Mouse (Mus musculus) midbrain, embryonic 11.5 days (tissue): ENCODE results near the gene Pdlim3. TPM values are rescaled to one million over a fixed set of nuclear protein-coding genes. Genes with fewer than 3 reads are reported as not detected.

ENCODE experiments used
- ATAC-seq: fragments of 200-750 bp; cut with Nextera tagmentation; 2 replicates; pipeline ENCODE4 v1.8.0; 2017; ENCODE audit warnings: moderate TSS enrichment, moderate library complexity; ENCODE audit not compliant: low FRiP score
- DNase-seq: peaks from one replicate; pipeline ENCODE4 v3.0.0; 2015; ENCODE audit warnings: low spot score; ENCODE audit errors: missing footprints
- H3K27ac ChIP-seq: fragments of 300-500 bp; sonication (generic); 2 replicates; pipeline ENCODE4 v1.5.1; 2014; ENCODE audit warnings: low read depth, low read length
- H3K27me3 ChIP-seq: fragments of 300-500 bp; sonication (generic); 2 replicates; pipeline ENCODE4 v1.6.1; 2014; ENCODE audit warnings: mild to moderate bottlenecking, low read length, moderate library complexity, mixed read lengths; ENCODE audit not compliant: control insufficient read depth, insufficient read depth
- H3K36me3 ChIP-seq: fragments of 300-500 bp; sonication (generic); 2 replicates; pipeline ENCODE4 v1.6.1; 2014; ENCODE audit warnings: mild to moderate bottlenecking, low read length, moderate library complexity, mixed read lengths; ENCODE audit not compliant: control insufficient read depth, insufficient read depth
- H3K4me1 ChIP-seq: fragments of 300-500 bp; sonication (generic); 2 replicates; pipeline ENCODE4 v1.6.1; 2014; ENCODE audit warnings: low read length; ENCODE audit not compliant: control insufficient read depth, insufficient read depth
- H3K4me2 ChIP-seq: fragments of 300-500 bp; sonication (generic); 2 replicates; pipeline ENCODE4 v1.6.1; 2014; ENCODE audit warnings: mild to moderate bottlenecking, moderate library complexity
- H3K4me3 ChIP-seq: fragments of 300-500 bp; sonication (generic); 2 replicates; pipeline ENCODE4 v1.5.1; 2014; ENCODE audit warnings: low read depth, low read length
- H3K9ac ChIP-seq: fragments of 300-500 bp; sonication (generic); 2 replicates; pipeline ENCODE4 v1.6.1; 2014; ENCODE audit warnings: low read length
- H3K9me3 ChIP-seq: fragments of 300-500 bp; sonication (generic); 2 replicates; pipeline ENCODE4 v1.6.1; 2016; ENCODE audit warnings: low read length; ENCODE audit not compliant: control insufficient read depth
- WGBS: fragments of 180-500 bp; shearing (Covaris S2); extraction: QIAGEN DNeasy Blood & Tissue Kit; methylation state at CpG from one replicate; pipeline ENCODE4 v1.1.7; 2014; 5-methylcytosine and 5-hydroxymethylcytosine counted together
- polyA plus RNA-seq: library from polyadenylated mRNA; unstranded; fragments of >200 nt; fragmentation: Nextera tagmentation; extraction: Ambion mirVana; gene quantifications from 2 replicates; pipeline ENCODE4 v1.2.1, GENCODE M21; 2014

Gene Pdlim3
- polyA plus RNA-seq, 1 experiment from 2014 or later, result 34.4 TPM

- ATAC-seq, result no peak
- H3K9me3 ChIP-seq, result no peaks in the 10 kb centered on the region
- H3K36me3 ChIP-seq, result no peaks in the 10 kb centered on the region
- no peak overlapping the region for H3K27ac ChIP-seq
- 84% methylated on average over 7 of the region's 7 CpGs for WGBS
- H3K4me3 ChIP-seq, result no peak overlapping the region
- H3K27me3 ChIP-seq, result no peaks in the 10 kb centered on the region
- DNase-seq, result peak; percentile 71
- no peak overlapping the region for H3K4me2 ChIP-seq
- no peak overlapping the region for H3K9ac ChIP-seq
- peaks cover 23% of the 10 kb centered on the region for H3K4me1 ChIP-seq
Observed at GRCm38 (mm10) chr8:45872077-45872476, 13.2 kb upstream of the Pdlim3 start.

DNA sequence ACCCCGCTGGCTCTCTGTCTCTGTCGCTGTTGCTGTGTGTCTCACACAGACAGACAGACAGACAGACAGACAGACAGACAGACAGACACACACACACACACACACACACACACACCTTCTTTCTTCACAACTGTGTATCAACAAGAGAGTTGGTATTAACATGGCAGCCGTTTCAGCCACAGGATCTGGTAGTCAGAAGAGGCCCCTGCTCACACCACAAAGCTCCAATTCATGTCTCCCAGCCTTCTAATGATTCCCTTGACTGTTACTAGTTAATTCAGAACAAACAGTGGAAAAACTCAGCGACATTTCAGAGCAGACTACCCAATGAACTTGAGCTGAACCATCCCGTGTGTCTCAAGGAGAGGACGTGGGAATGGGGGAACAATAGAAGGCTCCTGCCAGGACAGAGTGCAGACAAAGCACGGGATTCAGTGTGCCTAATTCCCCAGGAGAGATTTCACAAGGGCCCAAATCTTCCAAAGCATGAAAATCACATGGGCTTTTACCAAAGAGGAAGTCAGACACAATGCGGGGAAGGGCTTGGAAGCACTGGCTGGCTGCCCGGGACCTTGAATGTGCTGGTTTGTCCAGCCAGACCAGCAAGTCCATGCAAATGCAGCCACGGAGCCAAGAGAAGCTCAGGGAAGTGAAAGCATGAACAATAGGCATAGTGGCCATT, 10.2 kb upstream of the Pdlim3 start:
- Histone ChIP-seq H3K9ac (peak overlapping the region; percentile 14), H3K27me3 (no peaks in the 10 kb centered on the region), H3K36me3 (no peaks in the 10 kb centered on the region), H3K4me3 (no peak overlapping the region), H3K4me1 (peaks cover 23% of the 10 kb centered on the region), H3K9me3 (no peaks in the 10 kb centered on the region), H3K4me2 (peak overlapping the region; percentile 10; the same call in 1 of the 2 replicates), H3K27ac (peak overlapping the region; percentile 87)
- 16% methylated on average over 10 of the region's 10 CpGs for WGBS
- peak; percentile 96 for DNase-seq
- peak; percentile 90 for ATAC-seq

DNA sequence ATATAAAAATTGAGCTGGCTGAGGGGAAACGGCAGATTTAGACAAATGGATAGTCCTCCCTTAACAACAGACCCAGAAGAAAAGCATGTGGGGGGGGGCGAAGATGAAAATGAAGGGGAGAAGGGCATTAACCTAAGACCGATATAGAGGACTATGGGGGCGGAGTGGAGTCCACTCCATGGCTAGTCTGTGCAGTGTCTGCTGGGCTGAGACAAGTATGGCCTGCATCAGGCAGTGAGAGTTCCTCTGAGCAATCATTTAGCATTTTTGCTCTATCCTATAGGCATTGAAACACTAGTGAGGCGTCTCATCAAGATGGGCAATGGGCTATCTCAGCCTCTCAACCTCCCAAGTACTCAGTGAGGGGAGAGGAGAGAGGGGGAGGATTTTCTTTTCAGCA, 8.9 kb upstream of the Pdlim3 start:
- Histone ChIP-seq H3K36me3 (no peaks in the 10 kb centered on the region), H3K4me2 (no peak overlapping the region), H3K27ac (peak overlapping the region; percentile 87; the same call in 1 of the 2 replicates), H3K4me1 (peaks cover 23% of the 10 kb centered on the region), H3K9me3 (no peaks in the 10 kb centered on the region), H3K27me3 (no peaks in the 10 kb centered on the region), H3K9ac (no peak overlapping the region), H3K4me3 (no peak overlapping the region)
- WGBS, result 56% methylated on average over 5 of the region's 5 CpGs
- ATAC-seq, result peak; percentile 60
- DNase-seq, result peak; percentile 89

- WGBS, result 94% methylated on average over 7 of the region's 7 CpGs
- no peak overlapping the region for H3K4me2 ChIP-seq
- H3K27ac ChIP-seq, result no peak overlapping the region
- peaks cover 23% of the 10 kb centered on the region for H3K4me1 ChIP-seq
- DNase-seq (no peak), ATAC-seq (no peak)
- H3K27me3 ChIP-seq, result no peaks in the 10 kb centered on the region
- no peaks in the 10 kb centered on the region for H3K36me3 ChIP-seq
- H3K9me3 ChIP-seq, result no peaks in the 10 kb centered on the region
- H3K4me3 ChIP-seq, result no peak overlapping the region
- no peak overlapping the region for H3K9ac ChIP-seq
Observed at GRCm38 (mm10) chr8:45877680-45878079, 7.6 kb upstream of the Pdlim3 start.

DNA sequence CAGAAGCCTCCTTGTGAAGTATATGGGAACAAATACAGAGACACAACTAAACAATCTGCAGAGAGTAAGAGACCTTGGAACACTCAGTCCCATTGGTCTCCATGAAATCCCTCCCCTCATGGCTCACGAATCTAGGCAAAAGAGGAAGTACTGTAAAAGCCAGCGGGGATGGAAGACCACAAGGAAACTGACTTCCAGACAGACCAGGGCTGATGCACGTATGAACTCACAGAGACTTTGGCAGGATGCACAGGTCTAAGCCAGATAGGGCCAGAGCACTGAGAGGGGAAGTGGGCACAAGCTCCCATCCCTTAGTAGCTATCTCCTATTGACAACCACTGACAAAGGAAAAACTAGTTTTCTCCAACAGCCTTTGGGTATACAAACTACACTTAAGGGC, 4.8 kb upstream of the Pdlim3 start:
- H3K4me3 ChIP-seq, result no peak overlapping the region
- no peak overlapping the region for H3K27ac ChIP-seq
- peaks cover 3% of the 10 kb centered on the region for H3K27me3 ChIP-seq
- no peaks in the 10 kb centered on the region for H3K36me3 ChIP-seq
- no peak overlapping the region for H3K4me2 ChIP-seq
- H3K4me1 ChIP-seq, result peaks cover 21% of the 10 kb centered on the region
- ATAC-seq (no peak), DNase-seq (no peak)
- no peak overlapping the region for H3K9ac ChIP-seq
- WGBS, result 87% methylated on average over 3 of the region's 3 CpGs
- no peaks in the 10 kb centered on the region for H3K9me3 ChIP-seq

GRCm38 (mm10) chr8:45881726-45882125, 3.5 kb upstream of the Pdlim3 start:
- Histone ChIP-seq H3K27ac (no peak overlapping the region), H3K4me2 (no peak overlapping the region), H3K4me3 (no peak overlapping the region), H3K36me3 (no peaks in the 10 kb centered on the region), H3K4me1 (peaks cover 10% of the 10 kb centered on the region; the same call in 1 of the 2 replicates), H3K9ac (no peak overlapping the region), H3K27me3 (peaks cover 3% of the 10 kb centered on the region), H3K9me3 (no peaks in the 10 kb centered on the region)
- 97% methylated on average over 8 of the region's 8 CpGs for WGBS
- ATAC-seq, result no peak
- peak; percentile 69 for DNase-seq

DNA sequence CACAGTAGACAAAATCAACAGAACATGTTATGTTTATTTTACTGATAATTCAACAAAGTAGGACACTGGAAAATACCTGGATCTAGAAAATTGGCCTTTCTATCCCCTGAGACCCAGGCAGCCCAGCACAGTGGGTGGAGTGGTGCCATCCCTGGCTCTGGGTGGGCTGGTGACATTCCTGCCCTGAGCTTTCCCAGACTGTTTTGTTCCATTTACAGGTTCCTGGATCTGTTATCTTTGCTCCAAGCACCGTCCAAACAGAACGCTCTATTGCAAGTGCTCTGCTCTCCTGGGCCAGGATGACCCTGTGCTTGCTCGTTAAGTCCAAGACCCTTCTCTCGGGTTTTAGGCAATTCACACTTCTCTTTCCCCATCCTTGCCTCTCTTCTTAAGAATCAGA, 1.5 kb upstream of the Pdlim3 start:
- H3K4me1 ChIP-seq, result peaks cover 9% of the 10 kb centered on the region; the same call in 1 of the 2 replicates
- H3K36me3 ChIP-seq, result no peaks in the 10 kb centered on the region
- ATAC-seq (no peak), DNase-seq (peak; percentile 57)
- H3K27me3 ChIP-seq, result peaks cover 3% of the 10 kb centered on the region
- H3K9me3 ChIP-seq, result no peaks in the 10 kb centered on the region
- H3K4me3 ChIP-seq, result no peak overlapping the region
- 71% methylated on average over 4 of the region's 4 CpGs for WGBS
- H3K27ac ChIP-seq, result no peak overlapping the region
- H3K9ac ChIP-seq, result no peak overlapping the region
- no peak overlapping the region for H3K4me2 ChIP-seq

- 11% methylated on average over 13 of the region's 13 CpGs for WGBS
- Histone ChIP-seq H3K4me1 (peaks cover 9% of the 10 kb centered on the region; the same call in 1 of the 2 replicates), H3K27me3 (peaks cover 3% of the 10 kb centered on the region), H3K27ac (no peak overlapping the region), H3K36me3 (no peaks in the 10 kb centered on the region), H3K4me2 (peak overlapping the region; percentile 60), H3K9ac (0 out of 2 replicates have a peak overlapping the region, but pooled peaks have one; percentile 6), H3K9me3 (no peaks in the 10 kb centered on the region), H3K4me3 (peak overlapping the region; percentile 30)
- DNase-seq (peak; percentile 89), ATAC-seq (no peak)
Observed at GRCm38 (mm10) chr8:45884552-45884951, 709 bp upstream of the Pdlim3 start.

- DNase-seq (peak; percentile 90), ATAC-seq (peak; percentile 52)
- Histone ChIP-seq H3K4me3 (peak overlapping the region; percentile 30), H3K9me3 (no peaks in the 10 kb centered on the region), H3K4me2 (peak overlapping the region; percentile 60), H3K9ac (peak overlapping the region; percentile 38), H3K27ac (no peak overlapping the region), H3K36me3 (no peaks in the 10 kb centered on the region), H3K27me3 (peaks cover 3% of the 10 kb centered on the region), H3K4me1 (peaks cover 9% of the 10 kb centered on the region; the same call in 1 of the 2 replicates)
- WGBS, result 29% methylated on average over 2 of the region's 2 CpGs
Observed at GRCm38 (mm10) chr8:45885775-45886174, 514 bp downstream of the Pdlim3 start.
